Mouse (Mus musculus) adrenal gland, adult (tissue): ENCODE measurements around the gene Smc4.
A peak's percentile ranks its signal among the peaks of the same experiment; 100 is the strongest.

Experiments used
- DNase-seq, 2 experiments: peaks; one replicate each; pipeline ENCODE4 v3.0.0; 2022 to 2023; ENCODE audit warnings: low spot score in 1 of 2; ENCODE audit not compliant: inconsistent age in 2 of 2

Smc4 gene

DNA sequence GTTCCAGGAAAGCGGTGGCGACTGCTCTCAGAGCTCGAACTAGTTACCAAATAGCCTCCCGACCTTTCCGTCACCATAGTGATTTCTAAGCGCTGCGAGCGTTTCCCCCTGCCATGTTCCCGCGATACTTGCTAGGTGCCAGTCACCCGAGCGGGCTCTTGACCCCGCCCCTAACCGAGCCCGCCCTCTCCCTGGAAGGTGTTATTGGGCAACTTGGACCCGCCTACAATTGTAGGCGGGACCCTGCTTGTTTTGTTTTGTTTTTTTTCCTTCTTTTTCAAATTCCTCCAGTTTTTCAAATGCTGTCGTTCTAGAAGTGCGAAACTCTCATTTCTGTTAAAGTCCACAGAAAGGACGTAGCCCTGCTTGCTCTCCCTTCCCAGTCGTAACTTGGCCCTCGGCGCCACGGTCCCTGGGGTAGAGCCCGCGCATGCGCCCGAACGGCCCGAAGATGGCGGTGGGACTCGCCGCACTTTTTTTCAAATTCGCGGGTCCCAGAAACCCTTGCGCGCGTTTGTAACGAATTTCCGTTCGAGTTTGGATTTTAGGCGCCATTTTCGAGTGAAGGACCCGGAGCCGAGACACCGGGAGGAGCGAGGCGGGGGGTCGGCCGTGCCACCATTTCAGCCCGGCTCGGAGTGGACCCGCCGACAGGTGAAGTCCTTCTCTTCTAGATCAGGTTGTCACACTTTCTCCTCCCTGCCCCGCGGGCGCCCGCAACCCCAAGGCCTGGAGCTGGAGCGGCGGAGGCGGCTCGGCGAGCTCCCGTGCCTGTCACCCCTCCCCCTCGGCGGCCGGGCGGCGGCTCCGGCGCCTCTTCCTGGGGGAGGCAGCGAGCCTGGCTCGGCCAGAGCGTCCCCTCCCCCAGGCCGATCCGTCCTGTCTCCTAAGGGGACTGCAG is at the start of gene Smc4, which contains the start of gene Ift80:
Smc4 (plus strand) TSS at position 302 of the 901 bp plus-strand sequence.
Ift80 (minus strand) TSS at position 134 of the 901 bp plus-strand sequence.
- peak; percentile 96 to 99 for DNase-seq

DNA sequence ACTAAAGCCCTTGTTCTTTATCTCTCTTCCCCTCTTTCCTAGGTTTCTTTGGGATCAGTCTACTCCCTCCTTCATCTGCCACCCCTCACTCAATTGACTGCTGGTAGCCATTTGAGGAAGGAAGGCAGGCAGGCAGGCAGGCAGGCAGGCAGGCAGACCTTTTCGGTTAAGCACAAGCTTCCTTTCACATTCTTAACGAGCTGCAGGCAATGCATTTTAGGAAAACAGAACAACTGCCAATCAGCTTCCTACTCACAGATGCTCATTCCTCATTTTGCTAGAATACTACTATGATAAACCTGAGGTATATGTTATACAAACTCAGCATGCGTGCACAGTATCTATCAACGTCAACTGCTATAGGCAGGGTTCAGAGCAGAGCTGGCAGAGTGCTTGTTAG is 48.1 kb upstream of the Smc4 start:
- no peak for DNase-seq

DNA sequence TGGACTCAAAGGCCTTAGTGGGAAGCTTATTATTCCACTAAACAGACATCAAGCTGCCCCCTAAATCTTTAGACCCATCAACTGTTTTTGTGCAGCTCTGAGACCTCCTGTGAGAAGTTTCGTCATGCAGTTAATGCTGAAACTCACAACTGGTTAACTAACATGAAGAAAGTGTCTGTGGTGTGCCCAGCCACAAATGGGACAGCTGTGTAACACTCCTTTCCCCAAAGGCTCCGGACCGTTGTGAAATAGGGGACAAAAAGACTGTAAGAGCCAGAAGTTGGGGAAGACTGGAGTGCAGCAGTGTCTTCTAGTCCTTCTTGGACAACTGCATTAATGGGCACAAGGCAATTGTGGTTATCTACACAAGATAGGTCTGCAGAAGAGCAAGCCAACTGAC is 47.1 kb upstream of the Smc4 start:
- no peak for DNase-seq

DNA sequence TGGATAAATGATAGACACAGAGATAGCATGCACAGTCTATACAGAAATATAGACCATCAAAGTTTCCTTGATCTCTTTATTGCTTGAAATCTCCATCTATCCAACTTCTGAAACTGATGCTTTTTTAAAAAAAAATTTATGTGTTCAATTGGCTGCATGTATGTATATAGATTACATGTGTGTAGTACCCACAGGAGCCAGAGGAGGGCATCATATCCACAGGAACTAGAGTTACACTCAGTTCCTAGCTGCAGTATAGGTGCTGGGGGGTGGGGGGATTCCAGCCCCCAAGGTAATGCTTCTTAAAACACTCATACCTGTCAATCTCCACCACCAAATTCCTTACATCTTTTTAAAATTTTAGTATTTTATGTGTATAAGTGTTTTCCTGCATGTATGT is 39.9 kb upstream of the Smc4 start:
- DNase-seq: peak in 1 of 2 experiments; percentile 49

DNA sequence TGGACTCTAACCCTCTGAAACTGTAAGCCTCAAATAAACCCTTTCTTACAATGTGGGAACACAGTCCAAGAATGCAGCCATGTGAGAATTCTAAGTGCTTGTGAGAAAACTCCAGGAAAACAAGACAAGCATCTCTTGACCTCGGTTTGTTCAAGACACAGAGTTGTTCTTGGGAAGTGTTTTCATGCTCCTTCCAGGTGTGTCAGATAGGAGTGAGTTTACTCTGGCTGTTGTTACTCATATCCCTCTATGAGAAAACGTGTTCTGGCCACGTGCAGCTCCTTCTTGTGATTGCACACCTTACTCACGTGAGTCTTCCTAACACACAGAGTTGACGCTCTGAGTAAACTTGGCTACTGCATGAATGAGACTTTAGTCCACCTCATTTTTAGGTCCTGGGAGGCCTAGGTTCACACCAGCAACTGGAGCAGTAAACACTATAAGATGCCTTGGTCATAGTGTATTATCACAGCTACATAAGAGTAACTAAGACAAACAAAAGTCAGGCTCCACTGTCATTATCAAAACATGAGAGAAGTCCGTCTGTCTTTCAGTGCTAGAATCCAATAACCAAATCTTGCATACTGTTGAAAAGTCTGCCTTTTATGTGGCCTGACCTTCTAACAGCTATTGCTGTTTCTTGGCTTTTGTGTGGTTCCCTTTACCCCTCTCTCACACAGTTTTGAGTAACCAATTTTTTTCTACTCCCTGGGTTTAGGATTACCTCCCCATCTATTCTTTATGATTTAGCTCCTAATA is 37.8 kb upstream of the Smc4 start:
- DNase-seq: no peak

DNA sequence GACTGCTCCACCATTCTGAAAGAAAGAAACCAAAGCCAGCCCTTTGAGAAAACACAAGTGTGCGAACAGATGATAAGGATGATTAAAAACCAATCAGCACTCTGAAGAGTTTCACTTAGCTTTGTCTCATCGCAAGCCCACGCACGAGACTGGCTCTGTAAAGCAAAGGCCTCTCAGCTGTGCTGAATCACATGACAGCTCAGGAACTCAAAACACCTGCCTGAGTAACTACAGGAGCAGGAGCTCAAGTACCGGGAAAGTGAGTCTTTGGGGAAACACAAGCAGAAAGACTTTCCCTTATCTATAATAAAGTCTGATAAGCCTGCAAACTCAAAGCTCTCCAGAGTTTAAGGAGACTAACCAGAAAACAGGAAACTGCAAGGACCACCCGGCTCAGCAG is 37.1 kb upstream of the Smc4 start:
- DNase-seq: no peak

DNA sequence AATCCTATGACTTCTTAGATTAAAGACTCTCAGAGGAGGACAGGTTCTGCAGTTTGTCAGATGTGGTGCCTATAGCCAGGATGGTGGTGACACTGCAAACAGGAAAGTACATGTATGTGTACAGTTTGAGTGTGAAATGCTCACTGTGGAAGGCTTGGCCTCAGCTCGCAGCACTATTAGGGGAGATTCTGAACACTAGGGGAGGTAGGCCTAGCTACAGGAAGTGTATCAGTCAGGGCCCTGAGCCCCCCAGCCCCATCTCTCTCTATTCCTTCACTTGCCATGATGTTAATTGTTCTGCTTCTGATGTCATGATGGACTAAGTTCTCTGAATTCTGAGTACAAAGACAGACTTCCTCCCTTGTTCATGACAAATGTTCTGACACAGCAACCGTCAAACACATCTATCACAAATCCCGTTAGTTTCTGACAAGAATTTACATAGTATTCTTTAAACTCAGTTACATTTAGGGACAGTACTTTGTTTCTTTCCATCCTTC is 35.4 kb upstream of the Smc4 start:
- DNase-seq: no peak

DNA sequence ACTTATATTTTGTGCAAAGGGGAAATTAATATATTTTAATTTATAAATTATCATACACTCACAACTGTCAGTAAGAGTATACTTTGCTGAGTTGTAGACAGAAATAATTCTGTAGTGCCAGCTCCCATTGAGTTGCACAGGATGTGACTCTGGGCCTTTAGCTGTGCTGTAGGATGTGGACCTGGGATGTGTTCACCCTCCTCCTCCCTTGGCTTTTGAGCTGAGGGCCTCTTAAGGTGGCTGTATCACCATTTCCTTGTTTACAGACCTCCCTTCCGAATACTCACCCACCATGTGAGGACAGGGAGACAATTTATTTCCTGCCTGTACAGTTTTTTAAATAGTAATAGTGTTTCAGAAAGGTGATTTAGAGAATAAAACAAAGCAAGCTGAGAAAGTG is 31.0 kb upstream of the Smc4 start:
- no peak for DNase-seq

DNA sequence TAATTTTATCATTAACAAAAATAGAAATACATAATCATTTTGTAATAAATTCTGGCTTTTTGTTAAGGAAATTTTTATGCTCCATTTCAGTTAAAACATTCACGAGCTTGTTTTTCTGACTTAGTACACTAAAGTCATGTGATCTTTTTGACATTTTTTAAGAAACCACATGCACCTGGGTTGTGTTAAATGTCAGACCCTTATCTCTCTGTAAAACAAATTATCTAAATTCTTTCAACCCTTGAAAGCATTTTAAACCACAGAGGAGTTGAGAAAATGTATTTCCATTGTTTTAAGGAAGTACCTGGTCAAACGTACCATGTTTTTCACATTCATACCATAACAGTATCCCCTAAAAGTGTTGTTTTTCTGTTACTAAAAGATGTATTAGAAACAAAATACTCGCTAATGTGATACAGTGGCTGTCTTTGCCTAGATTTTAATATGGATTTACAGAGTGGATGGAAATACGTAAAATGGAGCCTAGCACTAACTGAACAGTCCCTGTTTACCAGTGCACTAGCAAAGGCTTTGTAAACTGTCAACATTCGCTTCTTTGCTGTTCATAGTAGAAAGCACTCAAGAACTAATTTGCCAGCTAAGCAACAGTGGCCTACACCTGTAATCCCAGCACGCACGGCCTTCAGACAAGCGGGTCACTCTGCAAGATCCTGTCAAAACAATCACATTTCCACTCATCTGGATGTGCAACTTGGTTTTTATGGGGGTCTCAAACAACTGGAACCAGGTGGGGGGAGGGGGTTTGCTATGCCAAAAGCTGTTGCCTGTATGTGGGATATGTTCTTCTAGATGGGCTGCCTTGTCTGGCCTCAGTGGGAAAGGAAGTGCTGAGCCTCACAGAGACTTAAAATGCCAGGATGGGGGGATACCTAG is 29.7 kb upstream of the Smc4 start:
- DNase-seq: no peak

DNA sequence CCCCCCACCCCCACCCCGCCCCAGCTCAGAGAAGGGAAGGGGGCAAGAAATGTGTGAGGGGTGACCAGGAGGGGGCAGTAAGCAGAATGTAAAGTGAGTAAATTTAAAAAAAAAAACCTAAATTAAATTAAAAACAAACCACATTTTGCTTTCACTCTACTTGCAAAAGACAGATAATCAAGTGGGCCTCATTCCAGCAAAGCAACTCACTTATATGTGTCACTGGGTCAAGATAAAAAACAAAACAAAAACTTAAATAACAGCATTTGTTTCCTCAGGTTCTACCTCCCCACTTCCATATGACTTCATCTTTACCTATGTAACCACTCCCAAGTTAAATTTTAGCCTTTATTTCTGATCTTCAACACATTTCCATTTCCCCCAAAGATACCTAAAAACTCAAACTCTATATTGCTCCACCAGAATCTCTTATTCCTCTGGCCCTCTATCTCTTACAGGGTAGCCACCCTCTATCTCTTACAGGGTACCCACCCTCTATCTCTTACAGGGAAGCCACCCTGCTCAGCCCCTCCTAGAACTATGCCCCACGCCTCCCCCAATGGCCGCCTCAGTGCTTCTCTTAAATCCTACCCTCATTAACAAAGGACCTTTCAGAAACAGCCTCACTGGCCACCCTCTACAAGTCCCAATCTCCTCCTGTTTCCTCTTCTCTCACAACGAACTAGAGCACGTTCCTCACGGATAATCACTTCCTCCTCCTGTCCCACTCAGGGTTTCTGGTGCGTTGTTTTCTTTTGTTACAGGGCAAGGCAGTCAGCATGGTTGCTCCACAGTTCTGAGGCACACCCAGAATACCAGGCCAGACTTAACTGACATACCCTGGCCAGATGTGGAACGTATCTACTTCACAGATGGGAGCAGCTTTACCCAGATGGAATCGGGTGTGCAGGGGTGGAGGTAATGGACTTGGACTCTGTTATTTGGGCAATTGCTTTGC is 28.7 kb upstream of the Smc4 start:
- DNase-seq: no peak

DNA sequence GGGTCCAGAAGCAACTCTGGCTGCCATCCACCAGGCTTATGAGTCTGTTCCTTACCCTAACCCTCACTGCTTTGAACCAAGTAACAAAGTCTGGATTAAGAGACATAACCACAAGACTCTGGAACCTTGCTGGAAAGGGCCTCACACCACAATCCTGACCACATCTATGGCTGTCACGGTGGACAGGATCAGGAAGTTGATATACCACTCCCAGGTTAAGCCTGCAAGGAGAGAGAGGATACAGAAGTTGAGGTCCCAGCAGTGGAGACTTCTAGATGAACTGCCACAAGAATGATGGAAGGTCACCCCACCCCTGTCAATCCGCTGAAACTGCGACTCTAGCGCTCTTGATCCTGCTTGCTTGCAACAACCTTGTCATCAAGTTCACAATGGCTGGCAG is 26.8 kb upstream of the Smc4 start:
- no peak for DNase-seq

DNA sequence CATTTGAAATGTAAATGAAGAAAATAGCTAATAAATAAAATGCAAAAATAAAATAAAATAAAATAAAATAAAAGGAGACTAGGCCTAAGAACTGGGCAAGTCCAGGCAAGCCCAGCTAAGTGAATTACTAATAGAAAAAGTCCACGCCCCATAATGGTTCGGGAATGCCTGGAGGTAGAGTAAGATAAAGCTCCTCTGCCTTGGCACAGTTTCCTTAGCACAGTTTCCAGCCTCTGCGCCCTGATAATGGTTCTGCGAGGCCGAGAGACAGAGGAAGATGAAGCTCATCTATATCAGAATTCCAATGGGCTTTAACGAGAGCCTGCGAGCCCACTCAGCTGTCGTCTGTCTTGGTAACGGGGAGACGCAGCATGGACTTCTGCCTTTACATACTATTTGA is 25.4 kb upstream of the Smc4 start:
- no peak for DNase-seq

DNA sequence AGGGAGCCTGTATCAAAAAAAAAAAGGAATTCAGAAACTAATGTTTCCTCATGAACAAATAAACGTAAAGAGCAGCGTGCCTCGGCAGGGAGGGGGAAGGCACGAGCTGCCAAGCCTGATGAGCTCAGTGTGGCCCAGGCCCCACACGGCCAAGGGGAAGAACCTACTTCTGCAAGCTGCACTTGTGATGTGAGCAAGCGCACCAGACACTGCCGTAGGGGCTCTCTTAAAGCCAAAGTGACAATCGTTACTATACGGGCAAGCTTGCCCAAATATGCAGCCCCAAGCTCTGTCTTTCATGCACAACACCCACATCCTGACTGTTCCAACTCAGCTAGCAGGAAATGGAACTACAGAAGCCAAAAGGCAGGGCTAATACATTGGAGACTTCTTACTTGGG is 23.6 kb upstream of the Smc4 start:
- DNase-seq: no peak

DNA sequence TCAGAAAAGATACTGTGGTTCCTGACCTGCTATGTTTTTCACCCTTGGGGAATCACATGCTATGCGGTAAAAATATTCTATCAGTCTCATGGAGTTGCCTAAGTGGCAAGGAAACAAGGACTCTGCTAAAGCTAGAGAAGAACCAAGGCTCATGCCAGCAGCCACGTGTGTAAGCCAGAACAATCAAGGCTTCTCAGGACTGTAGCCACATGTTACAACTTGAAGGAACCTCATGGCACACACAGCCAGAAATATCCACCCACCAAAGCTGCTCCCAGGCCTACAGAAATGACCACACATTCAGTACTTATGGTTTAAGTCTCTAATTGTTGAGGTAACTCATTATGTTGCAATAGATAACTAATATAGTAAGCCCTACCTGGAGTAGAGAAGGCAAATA is 18.0 kb upstream of the Smc4 start:
- DNase-seq: no peak

DNA sequence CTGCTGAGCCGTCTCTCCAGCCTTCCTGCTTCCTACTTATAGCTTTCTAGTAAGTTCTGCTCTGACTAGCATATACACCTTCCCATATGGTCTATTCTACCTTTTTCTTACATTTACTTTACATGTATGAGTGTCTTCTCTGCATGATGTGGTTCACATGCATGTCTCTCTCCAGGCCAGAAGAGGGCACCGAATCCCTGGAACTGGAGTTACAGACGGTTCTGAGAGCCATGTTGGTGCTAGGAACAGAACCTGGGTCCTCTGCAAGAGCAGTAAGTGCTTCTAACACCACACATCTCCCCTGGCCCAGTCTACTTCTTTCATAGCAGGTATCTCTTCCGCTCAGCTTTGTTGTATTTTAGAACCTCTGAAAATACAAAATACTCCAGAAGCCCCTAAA is 1.8 kb upstream of the Smc4 start:
- no peak for DNase-seq

DNA sequence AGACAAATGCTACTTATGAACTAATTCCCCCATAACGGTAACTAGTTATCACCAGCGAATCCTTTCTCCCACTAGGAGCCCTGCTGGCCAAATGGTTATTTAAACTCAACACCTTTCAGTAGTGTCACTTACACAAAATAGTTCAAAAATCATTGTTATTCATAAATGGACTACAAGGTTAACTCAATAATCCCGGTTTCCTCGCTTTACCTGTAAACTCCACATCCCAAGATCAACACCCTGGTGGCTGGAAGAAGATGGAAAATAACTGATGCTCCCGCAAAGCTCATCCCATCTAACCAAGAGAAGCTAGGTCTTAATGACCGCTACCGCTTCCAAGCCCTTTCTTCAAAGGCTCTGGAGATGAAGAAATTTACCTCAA is 492 bp upstream of the Smc4 start:
- DNase-seq: no peak

DNA sequence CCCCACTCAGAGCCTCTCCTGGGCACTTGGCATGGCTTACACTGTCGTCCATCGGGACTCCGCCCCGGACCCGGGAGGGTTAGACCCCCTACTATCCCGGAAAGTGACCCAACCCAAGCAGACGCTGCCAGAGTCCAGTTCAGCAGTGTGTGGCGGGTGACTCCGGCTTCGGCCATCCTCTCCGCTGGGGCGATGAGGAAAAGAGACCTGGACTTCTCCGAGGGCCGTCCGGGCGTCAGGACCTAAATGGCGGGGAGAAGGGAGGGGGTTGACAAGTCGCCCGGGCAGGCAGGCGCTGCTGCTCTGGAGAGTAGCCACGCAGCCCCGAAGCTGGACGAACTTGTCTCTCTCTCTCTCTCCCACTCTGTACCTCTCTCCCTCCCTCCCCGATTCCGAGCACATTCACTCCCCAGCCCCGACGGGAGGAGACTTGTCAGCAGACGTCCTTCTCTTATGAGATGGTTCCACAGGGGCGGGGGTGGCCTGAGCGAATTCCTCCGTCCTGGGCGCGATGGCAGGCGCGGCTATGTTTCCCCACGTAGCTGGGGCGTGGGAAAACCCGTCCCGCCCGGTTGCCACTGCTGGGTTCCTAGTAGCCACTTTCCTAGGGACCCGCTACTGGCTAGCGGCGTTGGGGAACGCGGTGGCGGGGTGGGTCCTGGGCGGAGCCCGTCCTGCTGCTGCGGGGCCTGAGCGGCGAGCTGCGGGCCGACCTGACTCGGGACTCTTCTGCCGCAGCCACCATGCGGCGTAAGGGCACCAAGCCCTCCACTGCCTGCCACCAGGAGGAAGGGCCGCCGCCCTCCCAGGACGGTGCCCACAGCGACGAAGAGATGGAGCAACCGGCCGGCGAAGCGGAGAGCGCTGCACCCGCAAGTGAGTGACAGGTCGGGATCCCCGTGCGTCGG is 1.1 kb downstream of the Smc4 start:
- peak; percentile 70 to 91 for DNase-seq

DNA sequence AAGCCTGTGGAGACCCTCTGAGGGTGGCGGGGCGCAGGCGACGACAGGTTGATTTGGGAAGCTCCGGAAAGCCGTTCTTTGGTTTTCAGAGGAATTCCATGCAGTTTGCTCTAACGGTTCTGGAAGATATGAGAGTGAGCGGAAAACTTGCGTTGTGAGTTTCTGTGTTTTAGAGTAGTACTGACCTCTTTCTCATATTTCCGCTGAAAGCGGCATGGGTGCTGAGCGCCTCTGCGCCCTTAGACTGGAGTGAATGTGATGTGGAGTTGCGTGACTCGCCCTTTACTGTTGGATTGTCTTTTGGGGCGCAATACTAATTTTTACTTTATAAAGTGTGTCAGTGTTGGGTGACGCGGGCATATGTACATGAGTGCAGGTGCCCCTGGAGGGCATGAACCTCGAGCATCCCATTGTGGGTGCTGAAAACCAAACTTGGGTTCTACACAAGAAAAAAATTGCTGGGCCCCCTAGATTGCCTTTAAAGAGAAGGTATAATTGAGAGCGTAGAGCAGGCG is 1.8 kb downstream of the Smc4 start:
- DNase-seq: peak in 1 of 2 experiments; percentile 35

DNA sequence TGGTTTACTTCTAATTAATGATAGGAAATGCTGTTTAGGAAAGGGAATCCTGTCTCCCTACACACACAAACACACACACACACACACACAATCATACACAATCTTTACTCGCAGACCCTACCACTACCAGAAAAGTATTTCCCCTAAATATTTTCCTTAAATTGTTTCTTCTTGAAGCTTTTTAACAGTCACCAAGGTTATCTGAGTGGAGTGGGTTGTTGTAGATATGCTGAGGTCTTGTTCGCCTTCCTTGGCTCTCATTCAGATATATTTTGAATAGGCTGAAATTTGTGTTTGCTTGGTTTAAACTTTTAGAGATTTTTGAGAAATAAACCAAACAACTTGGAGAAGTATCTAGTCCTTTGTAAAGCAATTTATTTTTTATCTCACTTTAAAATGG is 4.3 kb downstream of the Smc4 start:
- peak in 1 of 2 experiments; percentile 60 for DNase-seq
